Comparison of ENCODE assay signal across 18 mouse cellular contexts in the genomic region with DNA sequence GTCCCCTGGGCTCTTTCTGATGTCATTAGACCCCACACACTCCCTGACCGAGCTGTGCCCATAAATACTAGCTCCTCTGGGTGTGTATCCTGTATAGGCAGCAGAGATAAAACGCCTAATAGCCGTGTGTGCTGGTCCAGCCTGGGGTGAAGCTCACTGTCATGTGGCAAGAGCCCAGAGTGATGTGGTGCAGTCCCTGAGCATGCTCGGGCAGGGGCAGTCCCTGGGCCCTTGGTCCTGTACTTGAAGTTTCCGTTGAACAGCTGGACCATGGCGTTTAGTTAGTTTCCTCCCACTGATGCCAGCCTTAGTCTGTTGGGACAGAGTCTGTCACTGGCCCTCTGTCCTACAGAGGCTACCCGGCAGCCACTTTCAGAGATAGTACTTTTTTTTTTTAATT.
"Had no signal": no experiment of that assay in that cellular context is flagged by ENCODE, and none has a peak within 500 bp of the region (broad histone marks: within the 10 kb centered on the region; RNA-seq: fewer than 3 reads in every experiment).

No protein-coding gene starts in this region.

- H3K27ac ChIP-seq: kidney, postnatal 0 days; layer of hippocampus, adult 2 months; left cerebral cortex, adult 2 months; liver, embryonic 13.5 days; midbrain, embryonic 10.5 days; midbrain, embryonic 13.5 days; neural tube, embryonic 12.5 days; neural tube, embryonic 15.5 days; stomach, postnatal 0 days had no signal

- H3K9me3 ChIP-seq: liver, embryonic 13.5 days; midbrain, embryonic 10.5 days; midbrain, embryonic 13.5 days; neural tube, embryonic 12.5 days; neural tube, embryonic 15.5 days had no signal

- H3K36me3 ChIP-seq: liver, embryonic 13.5 days; midbrain, embryonic 13.5 days; neural tube, embryonic 12.5 days; neural tube, embryonic 15.5 days had no signal

- H3K9ac ChIP-seq: liver, embryonic 13.5 days; midbrain, embryonic 13.5 days; neural tube, embryonic 12.5 days; neural tube, embryonic 15.5 days had no signal

- DNase-seq: kidney, adult 2 months; kidney, postnatal 25 days; layer of hippocampus, adult 9-11 months; liver, embryonic 13.5 days; lung, adult 2 months; retina, postnatal 1 day; right cerebral cortex, postnatal 25 days; thymus, postnatal 25 days had no signal

- ATAC-seq: intestine, postnatal 0 days; midbrain, embryonic 13.5 days; midbrain, embryonic 16.5 days had no signal

- H3K27me3 ChIP-seq: liver, embryonic 13.5 days; midbrain, embryonic 13.5 days; neural tube, embryonic 12.5 days; neural tube, embryonic 15.5 days had no signal

- H3K4me3 ChIP-seq: layer of hippocampus, adult 2 months; left cerebral cortex, adult 2 months; liver, embryonic 13.5 days; midbrain, embryonic 10.5 days; midbrain, embryonic 13.5 days; neural tube, embryonic 12.5 days; neural tube, embryonic 15.5 days had no signal

- H3K4me2 ChIP-seq: liver, embryonic 13.5 days; midbrain, embryonic 13.5 days; neural tube, embryonic 12.5 days; neural tube, embryonic 15.5 days had no signal
